Comparison of ENCODE assay signal across 14 mouse cellular contexts in genomic region chr17:45054526-45054925, GRCm38 (mm10).
"Had no signal": no experiment of that assay in that cellular context is flagged by ENCODE, and none has a peak within 500 bp of the region (broad histone marks: within the 10 kb centered on the region; RNA-seq: fewer than 3 reads in every experiment).

No protein-coding gene starts in this region.

- H3K4me1 ChIP-seq: liver, embryonic 13.5 days; lung, embryonic 15.5 days; midbrain, embryonic 12.5 days had no signal

- H3K9me3 ChIP-seq: liver, embryonic 13.5 days; lung, embryonic 15.5 days; midbrain, embryonic 12.5 days had no signal

- ATAC-seq: liver, postnatal 0 days; midbrain, embryonic 16.5 days had no signal

- H3K4me3 ChIP-seq: left cerebral cortex, adult 2 months; liver, embryonic 13.5 days; lung, embryonic 15.5 days; midbrain, embryonic 12.5 days had no signal

- H3K27me3 ChIP-seq: liver, embryonic 13.5 days; lung, embryonic 15.5 days; midbrain, embryonic 12.5 days had no signal

- H3K36me3 ChIP-seq: liver, embryonic 13.5 days; lung, embryonic 15.5 days; midbrain, embryonic 12.5 days had no signal

- H3K27ac ChIP-seq: left cerebral cortex, adult 2 months; liver, embryonic 13.5 days; lung, embryonic 15.5 days; macrophage; midbrain, embryonic 12.5 days; stomach, postnatal 0 days had no signal

- H3K9ac ChIP-seq: liver, embryonic 13.5 days; liver, postnatal 0 days; lung, embryonic 15.5 days; midbrain, embryonic 12.5 days had no signal

- H3K4me2 ChIP-seq: liver, embryonic 13.5 days; lung, embryonic 15.5 days; midbrain, embryonic 12.5 days had no signal

- DNase-seq: kidney, adult 18-20 months; kidney, postnatal 10 days; kidney, postnatal 4 days; liver; liver, embryonic 13.5 days; liver, postnatal 0 days; lung, postnatal 14 days; right cerebral cortex, postnatal 25 days had no signal
